Mouse (Mus musculus): ENCODE data around the gene Tmem147. TPM values are rescaled to one million over a fixed set of nuclear protein-coding genes. Genes with fewer than 3 reads are reported as not detected.
A peak's percentile ranks its signal among the peaks of the same experiment; 100 is the strongest.

Gene Tmem147
- polyA plus RNA-seq, 1 experiment from 2014 or later, result 155 TPM

- H3K4me3 ChIP-seq, result peak overlapping the region; percentile 54
- peaks cover 20% of the 10 kb centered on the region for H3K4me1 ChIP-seq
- WGBS, result 9% methylated on average over 14 of the region's 14 CpGs
- no peaks in the 10 kb centered on the region for H3K36me3 ChIP-seq
- H3K9me3 ChIP-seq (replicated peaks), result no peaks in the 10 kb centered on the region
- no peak for DNase-seq (ENCODE audit: low spot score)
- H3K27ac ChIP-seq (replicated peaks), result peak overlapping the region; percentile 60; the same call in 1 of the 2 replicates
- H3K27me3 ChIP-seq (ENCODE audit: low read depth, poor library complexity, severe bottlenecking), result peaks cover 46% of the 10 kb centered on the region
These were observed 11.7 kb downstream of the Tmem147 start for GRCm38 (mm10) chr7:30717716-30718046.

GRCm38 (mm10) chr7:30717006-30717715 is 12.2 kb downstream of the Tmem147 start:
- Histone ChIP-seq H3K27ac (replicated peaks) (0 out of 2 replicates have a peak overlapping the region, but pooled peaks have one; percentile 60), H3K9me3 (replicated peaks) (no peaks in the 10 kb centered on the region), H3K4me1 (peaks cover 20% of the 10 kb centered on the region), H3K27me3 (ENCODE audit: low read depth, poor library complexity, severe bottlenecking) (peaks cover 46% of the 10 kb centered on the region), H3K4me3 (peak overlapping the region; percentile 54), H3K36me3 (no peaks in the 10 kb centered on the region)
- 3% methylated on average over 43 of the region's 43 CpGs for WGBS
- DNase-seq (ENCODE audit: low spot score), result peak; percentile 91

DNA sequence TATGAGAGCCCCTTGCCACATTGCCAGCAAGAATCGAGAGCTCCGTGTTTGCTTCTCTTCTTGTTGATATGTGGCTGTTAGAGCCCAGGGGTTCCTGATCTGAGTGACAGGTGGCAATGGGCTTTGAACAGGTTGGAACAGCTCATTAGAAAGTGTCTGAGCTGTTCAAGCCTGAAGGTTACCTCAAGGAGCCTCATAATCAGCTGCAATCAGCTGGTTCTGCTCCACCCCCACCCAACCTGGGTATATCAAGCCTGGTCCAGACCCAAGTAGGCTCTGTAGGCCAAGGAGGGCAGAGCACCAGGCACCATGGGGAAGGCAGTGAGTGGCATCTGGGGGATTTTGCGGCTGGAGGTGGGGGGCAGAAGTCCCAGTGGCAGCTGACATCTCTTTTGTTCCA is 17.4 kb downstream of the Tmem147 start, which contains the start of gene Atp4a:
TSS of gene Atp4a (plus strand) at position 268 of the 400 bp plus-strand sequence.
- no peak for DNase-seq (ENCODE audit: low spot score)
- 90% methylated on average over 3 of the region's 3 CpGs for WGBS
- no peak within 1 kb of the TSS for H3K27ac ChIP-seq (replicated peaks)
- H3K27me3 ChIP-seq (ENCODE audit: low read depth, poor library complexity, severe bottlenecking), result peaks cover 22% of the 10 kb centered on the region
- no peaks in the 10 kb centered on the region for H3K36me3 ChIP-seq
- H3K9me3 ChIP-seq (replicated peaks), result no peaks in the 10 kb centered on the region
- peaks cover 5% of the 10 kb centered on the region for H3K4me1 ChIP-seq
- no peak within 1 kb of the TSS for H3K4me3 ChIP-seq

DNA sequence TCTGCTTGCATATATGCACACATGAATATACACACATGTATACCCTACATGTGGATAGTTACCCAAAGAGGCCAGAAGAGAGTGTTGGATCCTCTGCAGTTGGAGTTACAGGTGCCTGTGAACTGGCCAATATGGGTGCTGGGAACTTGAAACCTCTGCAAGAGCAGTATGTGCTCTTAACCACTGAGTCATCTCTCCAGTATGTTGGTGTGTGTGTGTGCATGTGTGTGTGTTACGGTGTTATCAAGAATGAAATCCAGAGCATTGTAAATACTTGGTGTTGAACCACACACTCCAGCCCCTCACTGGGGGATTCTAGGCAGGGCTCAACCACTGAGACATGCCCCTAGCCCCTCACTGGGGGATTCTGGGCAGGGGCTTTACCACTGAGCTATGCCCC is 21.9 kb downstream of the Tmem147 start:
- Histone ChIP-seq H3K36me3 (no peaks in the 10 kb centered on the region), H3K4me3 (no peak overlapping the region), H3K4me1 (no peaks in the 10 kb centered on the region), H3K9me3 (replicated peaks) (no peaks in the 10 kb centered on the region), H3K27me3 (ENCODE audit: low read depth, poor library complexity, severe bottlenecking) (no peaks in the 10 kb centered on the region), H3K27ac (replicated peaks) (no peak overlapping the region)
- WGBS, result 92% methylated on average over 1 of the region's 1 CpGs
- DNase-seq (ENCODE audit: low spot score), result no peak

- 86% methylated on average over 8 of the region's 8 CpGs for WGBS
- no peak for DNase-seq (ENCODE audit: low spot score)
- H3K27ac ChIP-seq (replicated peaks), result no peak overlapping the region
- H3K4me1 ChIP-seq, result no peaks in the 10 kb centered on the region
- no peaks in the 10 kb centered on the region for H3K9me3 ChIP-seq (replicated peaks)
- H3K4me3 ChIP-seq, result no peak overlapping the region
- no peaks in the 10 kb centered on the region for H3K36me3 ChIP-seq
- H3K27me3 ChIP-seq (ENCODE audit: low read depth, poor library complexity, severe bottlenecking), result no peaks in the 10 kb centered on the region
These were observed 23.0 kb downstream of the Tmem147 start for GRCm38 (mm10) chr7:30706214-30706882.

DNA sequence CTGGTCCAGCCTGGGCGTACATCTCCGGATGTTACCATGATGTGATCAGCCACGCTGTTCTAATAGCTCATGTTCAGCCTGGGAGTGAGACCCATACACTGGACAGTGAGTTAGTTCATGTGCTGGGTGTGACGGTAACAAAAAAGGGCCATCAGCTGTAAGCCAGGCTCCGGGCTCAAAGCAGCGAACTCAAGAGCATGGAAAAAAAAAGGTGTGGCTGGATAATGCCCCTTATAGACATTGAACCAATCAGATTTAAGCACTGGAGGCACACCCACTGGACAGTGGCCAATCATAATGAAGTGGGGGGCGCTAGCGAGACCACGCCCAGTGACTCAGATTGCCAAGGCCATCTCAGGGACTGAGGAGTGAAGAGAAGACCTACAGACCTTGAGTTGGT is 30.8 kb downstream of the Tmem147 start, which contains the start of gene 2200002J24Rik:
TSS of gene 2200002J24Rik (plus strand) at position 338 of the 400 bp plus-strand sequence.
- no peaks in the 10 kb centered on the region for H3K9me3 ChIP-seq (replicated peaks)
- no peaks in the 10 kb centered on the region for H3K4me1 ChIP-seq
- no peak for DNase-seq (ENCODE audit: low spot score)
- no peak within 1 kb of the TSS for H3K4me3 ChIP-seq
- H3K36me3 ChIP-seq, result no peaks in the 10 kb centered on the region
- H3K27ac ChIP-seq (replicated peaks), result no peak within 1 kb of the TSS
- H3K27me3 ChIP-seq (ENCODE audit: low read depth, poor library complexity, severe bottlenecking), result no peaks in the 10 kb centered on the region
- WGBS, result 43% methylated on average over 9 of the region's 9 CpGs

DNA sequence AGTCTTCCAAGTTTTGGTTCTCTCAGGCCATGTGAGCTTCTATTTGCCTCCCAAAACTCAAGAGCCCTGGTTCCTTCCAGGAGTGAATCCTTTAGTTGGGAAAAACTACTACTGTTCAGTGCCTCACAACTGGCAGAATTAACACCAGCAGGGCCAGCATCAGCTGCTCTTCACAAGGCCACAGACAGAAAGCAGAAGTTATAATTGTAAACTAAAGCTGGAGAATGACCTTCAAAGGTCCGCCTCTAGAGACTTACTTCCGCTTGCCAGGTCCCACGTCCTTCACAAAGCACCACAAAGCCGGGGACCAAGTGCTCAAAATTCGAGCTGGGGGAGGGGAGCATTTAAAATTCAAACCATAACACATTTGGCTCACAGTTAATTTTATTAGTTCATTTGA is 31.2 kb downstream of the Tmem147 start:
- 78% methylated on average over 5 of the region's 5 CpGs for WGBS
- H3K9me3 ChIP-seq (replicated peaks), result no peaks in the 10 kb centered on the region
- H3K4me1 ChIP-seq, result no peaks in the 10 kb centered on the region
- no peaks in the 10 kb centered on the region for H3K36me3 ChIP-seq
- no peaks in the 10 kb centered on the region for H3K27me3 ChIP-seq (ENCODE audit: low read depth, poor library complexity, severe bottlenecking)
- DNase-seq (ENCODE audit: low spot score), result no peak
- no peak overlapping the region for H3K4me3 ChIP-seq
- H3K27ac ChIP-seq (replicated peaks), result no peak overlapping the region

DNA sequence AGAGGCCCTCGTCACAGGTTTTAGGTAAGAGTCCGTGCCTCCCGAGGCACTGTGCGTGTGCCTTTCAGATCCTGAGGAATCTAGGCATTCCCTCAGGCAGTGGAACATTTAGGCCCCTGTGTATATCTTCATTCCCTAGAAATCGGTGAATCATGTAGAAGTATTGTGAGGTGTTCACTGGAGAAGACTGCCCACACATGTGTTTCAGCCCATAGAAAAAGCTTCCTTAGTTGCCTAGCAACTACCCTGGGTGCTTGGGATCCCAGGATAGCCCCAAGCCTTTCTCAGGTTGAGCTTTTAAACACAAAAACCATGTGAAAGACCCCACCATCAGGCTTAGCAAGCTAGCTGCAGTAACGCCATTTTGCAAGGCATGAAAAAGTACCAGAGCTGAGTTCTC is 41.0 kb downstream of the Tmem147 start:
- Histone ChIP-seq H3K27me3 (ENCODE audit: low read depth, poor library complexity, severe bottlenecking) (peaks cover 24% of the 10 kb centered on the region), H3K36me3 (no peaks in the 10 kb centered on the region), H3K4me1 (no peaks in the 10 kb centered on the region), H3K9me3 (replicated peaks) (no peaks in the 10 kb centered on the region), H3K27ac (replicated peaks) (no peak overlapping the region), H3K4me3 (no peak overlapping the region)
- WGBS, result 73% methylated on average over 6 of the region's 6 CpGs
- DNase-seq (ENCODE audit: low spot score), result no peak

DNA sequence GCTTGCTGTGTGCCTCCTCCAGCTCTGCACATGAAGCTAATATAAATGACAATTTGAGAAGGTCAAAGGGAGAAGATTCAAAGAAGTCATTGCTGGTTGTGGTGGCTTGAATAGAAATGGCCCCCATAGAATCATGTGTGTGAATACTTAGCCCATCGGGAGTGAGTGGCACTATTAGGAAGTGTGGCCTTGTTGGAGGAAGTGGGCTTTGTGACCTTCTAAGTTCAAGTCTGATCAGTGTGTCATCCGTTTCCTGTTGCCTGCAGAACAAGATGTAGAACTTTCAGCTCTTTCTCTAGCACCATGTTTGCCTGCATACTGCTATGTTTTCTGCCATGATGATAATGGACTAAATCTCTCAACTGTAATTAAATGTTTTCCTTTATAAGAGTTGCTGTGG is 45.9 kb downstream of the Tmem147 start:
- H3K27ac ChIP-seq (replicated peaks), result no peak overlapping the region
- H3K27me3 ChIP-seq (ENCODE audit: low read depth, poor library complexity, severe bottlenecking), result peaks cover 23% of the 10 kb centered on the region
- 88% methylated on average over 2 of the region's 2 CpGs for WGBS
- H3K9me3 ChIP-seq (replicated peaks), result no peaks in the 10 kb centered on the region
- H3K36me3 ChIP-seq, result no peaks in the 10 kb centered on the region
- no peaks in the 10 kb centered on the region for H3K4me1 ChIP-seq
- no peak overlapping the region for H3K4me3 ChIP-seq
- no peak for DNase-seq (ENCODE audit: low spot score)

DNA sequence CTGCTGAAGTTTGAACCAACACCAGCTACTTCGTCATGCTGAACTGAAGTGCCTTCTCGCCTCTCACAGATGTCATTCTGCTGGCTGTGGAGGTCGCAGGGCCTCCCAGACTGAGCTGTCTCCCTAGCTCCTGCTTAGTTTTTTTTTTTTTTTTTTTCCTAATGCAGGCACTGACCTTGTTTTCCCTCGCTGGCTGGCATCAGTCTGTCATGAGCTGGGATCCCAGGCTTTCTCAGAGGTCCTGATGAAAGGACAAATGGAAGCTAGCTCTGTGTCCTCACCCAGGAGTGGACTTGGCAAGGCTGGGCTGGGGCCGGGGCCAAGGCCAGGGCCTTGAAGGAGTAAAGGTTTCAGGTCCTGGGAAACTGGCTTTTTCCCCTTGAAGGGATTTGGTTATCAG is 47.4 kb downstream of the Tmem147 start:
- 69% methylated on average over 5 of the region's 5 CpGs for WGBS
- H3K27ac ChIP-seq (replicated peaks), result no peak overlapping the region

GRCm38 (mm10) chr7:30678263-30678975 is 50.9 kb downstream of the Tmem147 start:
- DNase-seq (ENCODE audit: low spot score), result no peak
- Histone ChIP-seq H3K4me3 (no peak overlapping the region), H3K27me3 (ENCODE audit: low read depth, poor library complexity, severe bottlenecking) (no peaks in the 10 kb centered on the region), H3K36me3 (no peaks in the 10 kb centered on the region), H3K27ac (replicated peaks) (no peak overlapping the region), H3K4me1 (no peaks in the 10 kb centered on the region), H3K9me3 (replicated peaks) (no peaks in the 10 kb centered on the region)
- WGBS, result 67% methylated on average over 5 of the region's 5 CpGs

More for the DNA sequence above, 47.4 kb downstream of the Tmem147 start:
- Histone ChIP-seq H3K4me1 (no peaks in the 10 kb centered on the region), H3K27me3 (ENCODE audit: low read depth, poor library complexity, severe bottlenecking) (peaks cover 8% of the 10 kb centered on the region), H3K4me3 (no peak overlapping the region), H3K9me3 (replicated peaks) (no peaks in the 10 kb centered on the region), H3K36me3 (no peaks in the 10 kb centered on the region)
- no peak for DNase-seq (ENCODE audit: low spot score)

Measured in midbrain, embryonic 10.5 days (tissue).